Mouse (Mus musculus): Measurements from ENCODE around the gene Dlgap4. TPM values are rescaled to one million over a fixed set of nuclear protein-coding genes. Genes with fewer than 3 reads are reported as not detected.

Dlgap4 gene
- polyA plus RNA-seq, 1 experiment from 2014 or later: 201 TPM

- ATAC-seq: no peak
- 87% methylated on average over 8 of the region's 8 CpGs for WGBS
- Histone ChIP-seq H3K36me3 (ENCODE audit: control insufficient read depth, insufficient read depth, low read length) (no peaks in the 10 kb centered on the region), H3K9ac (ENCODE audit: low read depth, low read length) (peak overlapping the region; percentile 87), H3K4me3 (ENCODE audit: low read length) (peak overlapping the region; percentile 98), H3K27ac (ENCODE audit: low read depth, low read length) (peak overlapping the region; percentile 91), H3K4me2 (ENCODE audit: low read length) (peak overlapping the region; percentile 90), H3K9me3 (ENCODE audit: control insufficient read depth, low read length) (no peaks in the 10 kb centered on the region), H3K4me1 (ENCODE audit: control insufficient read depth, insufficient read depth, low read depth, low read length) (peaks cover 44% of the 10 kb centered on the region), H3K27me3 (replicated peaks; ENCODE audit: control insufficient read depth, insufficient read depth, low read length) (no peaks in the 10 kb centered on the region)
Observed at GRCm38 (mm10) chr2:156719549-156720312, 106.2 kb downstream of the Dlgap4 start.

DNA sequence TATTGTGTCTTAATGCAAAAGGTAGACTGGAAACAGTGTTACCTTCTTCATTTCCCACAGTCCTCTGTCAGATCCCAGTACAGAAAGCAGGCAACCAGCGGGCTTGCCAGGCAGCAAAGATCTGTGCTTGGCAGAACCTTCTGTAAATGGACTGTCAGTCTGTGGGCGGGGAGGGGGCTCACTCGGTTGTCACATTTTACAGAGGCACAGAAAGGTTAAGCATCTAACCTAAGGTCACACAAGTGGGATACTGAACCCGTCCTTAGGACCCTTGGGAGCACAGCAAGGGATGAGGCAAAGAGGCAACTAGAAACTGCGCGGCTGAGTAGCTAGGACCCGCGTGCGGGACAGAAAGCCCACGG is 106.8 kb downstream of the Dlgap4 start:
- WGBS: 1% methylated on average over 10 of the region's 10 CpGs
- Histone ChIP-seq H3K27ac (ENCODE audit: low read depth, low read length) (peak overlapping the region; percentile 91), H3K36me3 (ENCODE audit: control insufficient read depth, insufficient read depth, low read length) (no peaks in the 10 kb centered on the region), H3K9ac (ENCODE audit: low read depth, low read length) (peak overlapping the region; percentile 87), H3K4me2 (ENCODE audit: low read length) (peak overlapping the region; percentile 90), H3K27me3 (replicated peaks; ENCODE audit: control insufficient read depth, insufficient read depth, low read length) (no peaks in the 10 kb centered on the region), H3K4me3 (ENCODE audit: low read length) (peak overlapping the region; percentile 98), H3K4me1 (ENCODE audit: control insufficient read depth, insufficient read depth, low read depth, low read length) (peaks cover 49% of the 10 kb centered on the region), H3K9me3 (ENCODE audit: control insufficient read depth, low read length) (no peaks in the 10 kb centered on the region)
- no peak; the same call in 1 of the 2 replicates for ATAC-seq

GRCm38 (mm10) chr2:156720675-156721553 is 107.4 kb downstream of the Dlgap4 start:
- Histone ChIP-seq H3K9me3 (ENCODE audit: control insufficient read depth, low read length) (no peaks in the 10 kb centered on the region), H3K36me3 (ENCODE audit: control insufficient read depth, insufficient read depth, low read length) (no peaks in the 10 kb centered on the region), H3K4me1 (ENCODE audit: control insufficient read depth, insufficient read depth, low read depth, low read length) (peaks cover 56% of the 10 kb centered on the region), H3K27me3 (replicated peaks; ENCODE audit: control insufficient read depth, insufficient read depth, low read length) (no peaks in the 10 kb centered on the region), H3K4me3 (ENCODE audit: low read length) (peak overlapping the region; percentile 98), H3K4me2 (ENCODE audit: low read length) (peak overlapping the region; percentile 90), H3K9ac (ENCODE audit: low read depth, low read length) (peak overlapping the region; percentile 100), H3K27ac (ENCODE audit: low read depth, low read length) (peak overlapping the region; percentile 96)
- 0% methylated on average over 48 of the region's 114 CpGs for WGBS
- peak; percentile 90 for ATAC-seq

DNA sequence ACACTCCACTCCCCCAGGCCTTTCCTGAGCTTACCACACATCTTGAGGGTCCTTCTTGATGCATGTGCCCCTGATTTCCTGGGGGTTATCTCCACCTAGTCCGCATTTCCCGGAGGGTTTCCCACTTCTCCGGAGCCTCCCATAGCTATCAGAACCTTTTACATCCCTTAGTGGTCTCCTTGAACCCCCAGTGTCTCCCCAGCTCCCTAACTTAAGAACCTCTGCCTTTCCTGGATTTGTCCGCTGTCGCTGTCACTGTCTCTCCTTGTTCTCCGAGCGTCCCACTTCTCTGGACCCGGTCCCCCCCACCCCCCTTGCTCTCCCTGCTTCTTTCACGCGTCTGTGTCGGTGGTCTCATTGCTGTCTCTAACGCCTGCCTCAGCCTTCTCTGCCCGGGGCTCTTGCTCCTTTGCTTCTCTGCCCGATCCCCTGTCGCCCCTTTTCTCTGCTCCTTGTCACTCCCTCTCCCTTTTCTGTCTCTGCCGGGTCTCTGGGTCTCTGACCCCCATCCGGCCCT is 108.1 kb downstream of the Dlgap4 start:
- no peaks in the 10 kb centered on the region for H3K27me3 ChIP-seq (replicated peaks; ENCODE audit: control insufficient read depth, insufficient read depth, low read length)
- H3K4me2 ChIP-seq (ENCODE audit: low read length): peak overlapping the region; percentile 77
- no peak for ATAC-seq
- H3K27ac ChIP-seq (ENCODE audit: low read depth, low read length): peak overlapping the region; percentile 96
- H3K4me1 ChIP-seq (ENCODE audit: control insufficient read depth, insufficient read depth, low read depth, low read length): peaks cover 61% of the 10 kb centered on the region
- H3K36me3 ChIP-seq (ENCODE audit: control insufficient read depth, insufficient read depth, low read length): no peaks in the 10 kb centered on the region
- H3K4me3 ChIP-seq (ENCODE audit: low read length): peak overlapping the region; percentile 98
- WGBS: under 1% methylated on average over 17 of the region's 17 CpGs
- peak overlapping the region; percentile 100 for H3K9ac ChIP-seq (ENCODE audit: low read depth, low read length)
- H3K9me3 ChIP-seq (ENCODE audit: control insufficient read depth, low read length): no peaks in the 10 kb centered on the region

GRCm38 (mm10) chr2:156722071-156722575 is 108.6 kb downstream of the Dlgap4 start:
- peak; percentile 11; the same call in 1 of the 2 replicates for ATAC-seq

GRCm38 (mm10) chr2:156722752-156723151 is 109.2 kb downstream of the Dlgap4 start:
- Histone ChIP-seq H3K4me2 (ENCODE audit: low read length) (peak overlapping the region; percentile 77), H3K9ac (ENCODE audit: low read depth, low read length) (peak overlapping the region; percentile 100), H3K27me3 (replicated peaks; ENCODE audit: control insufficient read depth, insufficient read depth, low read length) (no peaks in the 10 kb centered on the region), H3K36me3 (ENCODE audit: control insufficient read depth, insufficient read depth, low read length) (no peaks in the 10 kb centered on the region), H3K4me3 (ENCODE audit: low read length) (peak overlapping the region; percentile 98), H3K9me3 (ENCODE audit: control insufficient read depth, low read length) (no peaks in the 10 kb centered on the region), H3K27ac (ENCODE audit: low read depth, low read length) (no peak overlapping the region), H3K4me1 (ENCODE audit: control insufficient read depth, insufficient read depth, low read depth, low read length) (peaks cover 59% of the 10 kb centered on the region)
- 34% methylated on average over 5 of the region's 5 CpGs for WGBS
- ATAC-seq: no peak

More at GRCm38 (mm10) chr2:156722071-156722575, 108.6 kb downstream of the Dlgap4 start:
- H3K4me1 ChIP-seq (ENCODE audit: control insufficient read depth, insufficient read depth, low read depth, low read length): peaks cover 63% of the 10 kb centered on the region
- H3K36me3 ChIP-seq (ENCODE audit: control insufficient read depth, insufficient read depth, low read length): no peaks in the 10 kb centered on the region
- no peaks in the 10 kb centered on the region for H3K27me3 ChIP-seq (replicated peaks; ENCODE audit: control insufficient read depth, insufficient read depth, low read length)
- peak overlapping the region; percentile 98 for H3K4me3 ChIP-seq (ENCODE audit: low read length)
- H3K27ac ChIP-seq (ENCODE audit: low read depth, low read length): peak overlapping the region; percentile 96
- peak overlapping the region; percentile 77 for H3K4me2 ChIP-seq (ENCODE audit: low read length)
- H3K9ac ChIP-seq (ENCODE audit: low read depth, low read length): peak overlapping the region; percentile 100
- WGBS: 0% methylated on average over 14 of the region's 15 CpGs
- no peaks in the 10 kb centered on the region for H3K9me3 ChIP-seq (ENCODE audit: control insufficient read depth, low read length)

- 64% methylated on average over 1 of the region's 1 CpGs for WGBS
- Histone ChIP-seq H3K4me3 (ENCODE audit: low read length) (peak overlapping the region; percentile 9; the same call in 1 of the 2 replicates), H3K27ac (ENCODE audit: low read depth, low read length) (no peak overlapping the region), H3K9me3 (ENCODE audit: control insufficient read depth, low read length) (no peaks in the 10 kb centered on the region), H3K36me3 (ENCODE audit: control insufficient read depth, insufficient read depth, low read length) (no peaks in the 10 kb centered on the region), H3K4me1 (ENCODE audit: control insufficient read depth, insufficient read depth, low read depth, low read length) (peaks cover 56% of the 10 kb centered on the region), H3K9ac (ENCODE audit: low read depth, low read length) (0 out of 2 replicates have a peak overlapping the region, but pooled peaks have one; percentile 2), H3K27me3 (replicated peaks; ENCODE audit: control insufficient read depth, insufficient read depth, low read length) (no peaks in the 10 kb centered on the region), H3K4me2 (ENCODE audit: low read length) (peak overlapping the region; percentile 42)
- ATAC-seq: no peak
Observed at GRCm38 (mm10) chr2:156723899-156724523, 110.5 kb downstream of the Dlgap4 start.

DNA sequence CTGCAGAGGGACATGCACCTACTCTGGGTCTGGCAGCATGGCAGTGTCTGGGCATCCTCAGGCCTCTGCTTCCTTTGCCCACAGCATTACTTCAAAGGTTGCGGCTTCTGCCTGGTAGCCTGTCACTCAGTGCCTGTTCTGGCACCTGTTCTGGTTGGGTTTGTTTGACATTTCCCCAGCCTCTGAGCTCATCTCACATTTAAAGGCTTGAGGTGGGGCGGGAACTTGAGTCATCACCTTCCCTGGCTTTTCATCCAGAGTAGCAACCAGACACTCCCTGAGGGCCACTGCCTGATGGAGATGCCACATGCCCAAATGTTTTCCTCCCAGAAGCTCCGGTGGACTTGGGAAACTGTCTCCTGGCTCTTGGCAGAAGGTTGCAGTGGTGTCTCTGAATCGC is 111.4 kb downstream of the Dlgap4 start:
- Histone ChIP-seq H3K27me3 (replicated peaks; ENCODE audit: control insufficient read depth, insufficient read depth, low read length) (no peaks in the 10 kb centered on the region), H3K9me3 (ENCODE audit: control insufficient read depth, low read length) (no peaks in the 10 kb centered on the region), H3K4me3 (ENCODE audit: low read length) (no peak overlapping the region), H3K4me1 (ENCODE audit: control insufficient read depth, insufficient read depth, low read depth, low read length) (peaks cover 52% of the 10 kb centered on the region), H3K27ac (ENCODE audit: low read depth, low read length) (no peak overlapping the region), H3K9ac (ENCODE audit: low read depth, low read length) (0 out of 2 replicates have a peak overlapping the region, but pooled peaks have one; percentile 3), H3K36me3 (ENCODE audit: control insufficient read depth, insufficient read depth, low read length) (no peaks in the 10 kb centered on the region), H3K4me2 (ENCODE audit: low read length) (peak overlapping the region; percentile 17)
- 69% methylated on average over 4 of the region's 4 CpGs for WGBS
- ATAC-seq: no peak

Measured in hindbrain, embryonic 16.5 days (tissue).